Mouse (Mus musculus) midbrain, embryonic 14.5 days (tissue): Measurements from ENCODE around the gene Gm21149. TPM values are rescaled to one million over a fixed set of nuclear protein-coding genes. Genes with fewer than 3 reads are reported as not detected.
"Not testable (repeated sequence)": the region's sequence is repeated elsewhere in the genome, so short reads cannot be mapped to it uniquely, and the experiment has no call there.

Source experiments
- ATAC-seq: fragments of 200-750 bp; cut with Nextera tagmentation; 2 replicates; pipeline ENCODE4 v1.8.0; 2017; ENCODE audit warnings: moderate number of reproducible peaks, moderate library complexity; ENCODE audit not compliant: low FRiP score, low TSS enrichment
- DNase-seq: peaks from one replicate; pipeline ENCODE4 v3.0.0-alpha.2; 2015
- H3K27ac ChIP-seq: fragments of 300-500 bp; sonication (generic); replicated peaks from 2 replicates; pipeline ENCODE4 v1.5.1; 2014; ENCODE audit warnings: mild to moderate bottlenecking, low read depth, low read length, moderate library complexity
- H3K27me3 ChIP-seq: fragments of 300-500 bp; sonication (generic); 2 replicates; pipeline ENCODE4 v1.6.1; 2014; ENCODE audit warnings: low read length, control low read depth, mixed read lengths; ENCODE audit not compliant: control insufficient read depth, insufficient read depth
- H3K36me3 ChIP-seq: fragments of 300-500 bp; sonication (generic); 2 replicates; pipeline ENCODE4 v1.6.1; 2014; ENCODE audit warnings: low read length, control low read depth; ENCODE audit not compliant: control insufficient read depth, insufficient read depth
- H3K4me1 ChIP-seq: fragments of 300-500 bp; sonication (generic); 2 replicates; pipeline ENCODE4 v1.6.1; 2014; ENCODE audit warnings: mild to moderate bottlenecking, antibody characterized with exemption, low read length, control low read depth; ENCODE audit not compliant: control insufficient read depth, insufficient read depth
- H3K4me2 ChIP-seq: fragments of 300-500 bp; sonication (generic); 2 replicates; pipeline ENCODE4 v1.6.1; 2014; ENCODE audit warnings: mild to moderate bottlenecking, low read length, moderate library complexity
- H3K4me3 ChIP-seq: fragments of 300-500 bp; sonication (generic); replicated peaks from 2 replicates; pipeline ENCODE4 v1.5.1; 2014; ENCODE audit warnings: low read depth, low read length
- H3K9ac ChIP-seq: fragments of 300-500 bp; sonication (generic); replicated peaks from 2 replicates; pipeline ENCODE4 v1.6.1; 2014; ENCODE audit warnings: mild to moderate bottlenecking, low read length, moderate library complexity
- H3K9me3 ChIP-seq: fragments of 300-500 bp; sonication (generic); 2 replicates; pipeline ENCODE4 v1.6.1; 2016; ENCODE audit warnings: low read length, control low read depth, mixed read lengths; ENCODE audit not compliant: control insufficient read depth
- WGBS: fragments of 180-500 bp; shearing (Covaris S2); extraction: QIAGEN DNeasy Blood & Tissue Kit; methylation state at CpG from one replicate; pipeline ENCODE4 v1.1.7; 2014; 5-methylcytosine and 5-hydroxymethylcytosine counted together
- polyA plus RNA-seq: library from polyadenylated mRNA; unstranded; fragments of >200 nt; fragmentation: Nextera tagmentation; extraction: Ambion mirVana; gene quantifications from 2 replicates; pipeline ENCODE4 v1.2.1, GENCODE M21; 2014

The Gm21149 gene
- not detected in 2 replicates for polyA plus RNA-seq

DNA sequence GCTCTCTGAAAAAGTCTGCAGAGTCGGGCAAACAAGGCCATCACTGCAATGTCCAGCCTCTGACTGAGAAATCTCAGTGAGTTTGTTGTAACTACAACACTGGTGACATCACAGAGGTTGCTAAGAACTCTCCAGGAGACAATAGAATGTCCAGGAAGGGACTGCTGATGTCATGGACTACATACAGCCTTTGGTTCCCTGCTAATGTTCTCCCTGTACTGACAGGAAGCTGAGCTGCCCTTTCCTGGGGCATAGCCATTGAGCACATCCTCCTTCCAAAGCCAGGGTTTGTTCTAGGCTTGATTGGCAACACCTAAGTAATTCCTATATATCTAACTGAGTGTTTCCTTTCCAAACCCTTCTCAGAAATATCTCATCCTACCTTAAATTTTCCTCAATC is at the start of gene Gm21149:
Gm21149 (minus strand) TSS at position 101 of the 400 bp plus-strand sequence.
- WGBS, result 64% methylated on average over 1 of the region's 1 CpGs
- not testable (repeated sequence) for H3K9ac ChIP-seq, H3K4me2 ChIP-seq, H3K9me3 ChIP-seq, H3K4me1 ChIP-seq, H3K27ac ChIP-seq, H3K27me3 ChIP-seq, H3K4me3 ChIP-seq, DNase-seq, ATAC-seq, H3K36me3 ChIP-seq

DNA sequence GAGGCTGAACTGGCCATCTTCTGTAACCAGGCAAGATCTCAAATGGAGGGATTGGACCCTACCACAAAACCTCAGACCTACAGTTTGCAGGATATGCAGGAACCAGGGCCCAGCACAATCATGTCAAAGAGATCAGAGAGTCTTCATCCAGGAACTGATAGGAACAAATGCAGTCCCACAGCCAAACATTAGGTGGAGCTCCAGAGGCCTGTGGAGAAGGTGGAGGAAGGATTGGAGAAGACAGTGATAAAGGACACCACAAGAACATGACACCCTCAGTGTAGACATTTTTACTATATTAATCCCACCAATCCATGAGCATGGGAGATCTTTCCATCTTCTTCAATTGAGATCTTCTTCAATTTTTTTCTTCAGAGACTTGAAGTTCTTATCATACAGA is 46.1 kb upstream of the Gm21149 start:
- H3K4me3 ChIP-seq, H3K4me2 ChIP-seq, H3K9ac ChIP-seq, DNase-seq, ATAC-seq, H3K27ac ChIP-seq, H3K27me3 ChIP-seq, H3K36me3 ChIP-seq, H3K4me1 ChIP-seq: not testable (repeated sequence)
- peaks cover 11% of the 10 kb centered on the region; the same call in 1 of the 2 replicates for H3K9me3 ChIP-seq

DNA sequence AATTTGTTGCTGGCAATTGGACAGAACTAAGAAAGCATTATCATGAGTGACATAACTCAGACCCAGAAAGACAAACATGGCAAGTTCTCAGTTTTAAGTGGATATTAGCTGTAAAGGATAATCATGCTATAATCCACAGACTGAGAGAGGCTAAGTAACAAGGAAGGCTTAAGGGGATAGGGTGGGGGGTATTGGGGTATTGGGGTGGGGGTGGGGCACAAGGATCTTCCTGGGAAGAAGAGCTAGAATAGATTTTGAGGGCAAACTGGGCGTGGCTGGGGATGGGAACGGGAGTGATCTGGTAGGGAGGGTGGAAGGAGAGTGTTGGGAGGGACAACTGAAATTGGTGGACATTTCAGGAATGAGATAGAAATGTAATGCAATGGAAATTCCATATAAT is 45.7 kb upstream of the Gm21149 start:
- H3K9ac ChIP-seq, DNase-seq, H3K4me3 ChIP-seq, H3K4me1 ChIP-seq, H3K27me3 ChIP-seq, H3K9me3 ChIP-seq, H3K4me2 ChIP-seq, H3K27ac ChIP-seq, H3K36me3 ChIP-seq: not testable (repeated sequence)
- peak; percentile 66; the same call in 1 of the 2 replicates for ATAC-seq
- WGBS, result 40% methylated on average over 2 of the region's 2 CpGs

DNA sequence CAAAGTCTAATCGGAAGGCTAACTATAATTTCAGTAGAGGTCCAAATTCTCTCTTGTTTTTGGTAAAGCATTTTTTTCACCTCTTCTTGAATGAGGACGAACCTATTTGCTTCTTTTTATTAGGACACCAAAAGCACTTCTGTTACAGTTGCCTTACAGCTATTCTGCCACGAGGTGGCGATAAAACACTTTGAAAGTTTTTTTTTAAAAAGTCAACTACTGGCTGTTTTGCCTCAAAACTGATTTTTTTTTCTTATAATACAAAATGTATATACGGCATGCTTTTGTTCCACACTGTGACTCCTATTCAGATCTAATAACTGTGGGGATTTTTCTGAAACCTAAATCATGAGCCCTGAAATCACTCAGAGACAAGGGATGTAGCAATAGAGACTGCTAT is 44.1 kb upstream of the Gm21149 start:
- not testable (repeated sequence) for DNase-seq, H3K27me3 ChIP-seq, H3K27ac ChIP-seq, ATAC-seq, H3K36me3 ChIP-seq, H3K4me1 ChIP-seq, H3K9ac ChIP-seq, H3K4me3 ChIP-seq, H3K4me2 ChIP-seq, H3K9me3 ChIP-seq
- WGBS, result 25% methylated on average over 5 of the region's 5 CpGs

DNA sequence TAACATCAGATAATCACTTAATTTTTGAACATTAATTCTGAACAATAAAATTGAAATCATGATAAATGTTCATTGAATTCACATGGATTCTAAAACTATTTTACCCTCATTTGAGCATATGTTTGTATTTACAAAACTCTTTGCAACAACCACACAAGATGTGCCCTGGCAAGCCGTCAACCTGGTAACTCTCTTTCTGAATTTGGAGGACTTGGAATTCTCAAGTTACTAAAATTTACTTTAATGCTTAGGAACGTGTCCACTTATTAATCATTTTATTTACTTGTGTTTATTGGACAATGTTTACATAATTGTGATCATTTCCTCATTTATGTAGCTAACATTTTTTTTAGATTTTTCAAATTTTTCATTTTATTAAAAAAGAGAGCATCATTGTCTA is 40.8 kb upstream of the Gm21149 start:
- H3K27ac ChIP-seq, H3K4me2 ChIP-seq, H3K4me1 ChIP-seq, H3K27me3 ChIP-seq, DNase-seq, H3K36me3 ChIP-seq, H3K9ac ChIP-seq, H3K9me3 ChIP-seq, H3K4me3 ChIP-seq: not testable (repeated sequence)
- WGBS, result 78% methylated on average over 2 of the region's 2 CpGs
- peak; percentile 57; the same call in 1 of the 2 replicates for ATAC-seq

DNA sequence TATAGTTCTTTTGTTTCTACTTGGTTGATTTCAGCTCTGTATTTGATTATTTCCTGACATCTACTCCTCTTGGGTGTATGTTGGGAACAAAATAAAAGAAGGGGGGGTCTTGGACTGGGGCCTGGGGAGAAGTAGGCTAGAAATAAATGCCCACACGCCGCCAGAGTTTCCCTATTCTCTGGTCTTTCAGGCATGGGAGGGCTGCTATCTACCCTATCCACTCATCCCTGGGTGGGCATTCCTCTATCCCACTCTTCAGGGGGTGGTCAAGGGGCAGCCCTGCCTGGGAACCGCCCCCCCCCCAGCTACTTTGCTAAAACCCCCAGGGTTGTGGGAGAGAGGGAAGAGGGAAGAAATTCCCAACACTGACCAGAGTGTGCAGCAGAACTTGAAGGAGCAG is 35.9 kb upstream of the Gm21149 start:
- peaks cover 26% of the 10 kb centered on the region for H3K9me3 ChIP-seq
- 62% methylated on average over 3 of the region's 3 CpGs for WGBS
- DNase-seq, H3K4me2 ChIP-seq, H3K36me3 ChIP-seq, H3K27me3 ChIP-seq, H3K4me3 ChIP-seq, H3K4me1 ChIP-seq, H3K27ac ChIP-seq, H3K9ac ChIP-seq, ATAC-seq: not testable (repeated sequence)

DNA sequence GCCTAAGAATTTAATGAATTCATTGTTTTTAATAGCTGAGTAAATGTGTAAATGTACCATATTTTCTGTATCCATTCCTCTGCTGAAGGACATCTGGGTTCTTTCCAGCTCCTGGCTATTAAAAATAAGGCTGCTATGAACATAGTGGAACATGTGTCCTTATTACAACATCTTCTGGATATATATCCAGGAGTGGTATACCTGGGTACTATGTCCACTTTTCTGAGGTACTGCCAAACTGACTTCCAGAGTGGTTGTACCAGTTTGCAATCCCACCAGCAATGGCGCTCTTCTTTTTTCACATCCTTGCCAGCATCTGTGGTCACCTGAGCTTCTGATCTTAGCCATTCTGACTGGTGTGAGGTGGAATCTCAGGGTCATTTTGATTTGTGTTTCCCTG is 33.6 kb upstream of the Gm21149 start:
- not testable (repeated sequence) for H3K27me3 ChIP-seq
- peak; percentile 70; the same call in 1 of the 2 replicates for ATAC-seq

DNA sequence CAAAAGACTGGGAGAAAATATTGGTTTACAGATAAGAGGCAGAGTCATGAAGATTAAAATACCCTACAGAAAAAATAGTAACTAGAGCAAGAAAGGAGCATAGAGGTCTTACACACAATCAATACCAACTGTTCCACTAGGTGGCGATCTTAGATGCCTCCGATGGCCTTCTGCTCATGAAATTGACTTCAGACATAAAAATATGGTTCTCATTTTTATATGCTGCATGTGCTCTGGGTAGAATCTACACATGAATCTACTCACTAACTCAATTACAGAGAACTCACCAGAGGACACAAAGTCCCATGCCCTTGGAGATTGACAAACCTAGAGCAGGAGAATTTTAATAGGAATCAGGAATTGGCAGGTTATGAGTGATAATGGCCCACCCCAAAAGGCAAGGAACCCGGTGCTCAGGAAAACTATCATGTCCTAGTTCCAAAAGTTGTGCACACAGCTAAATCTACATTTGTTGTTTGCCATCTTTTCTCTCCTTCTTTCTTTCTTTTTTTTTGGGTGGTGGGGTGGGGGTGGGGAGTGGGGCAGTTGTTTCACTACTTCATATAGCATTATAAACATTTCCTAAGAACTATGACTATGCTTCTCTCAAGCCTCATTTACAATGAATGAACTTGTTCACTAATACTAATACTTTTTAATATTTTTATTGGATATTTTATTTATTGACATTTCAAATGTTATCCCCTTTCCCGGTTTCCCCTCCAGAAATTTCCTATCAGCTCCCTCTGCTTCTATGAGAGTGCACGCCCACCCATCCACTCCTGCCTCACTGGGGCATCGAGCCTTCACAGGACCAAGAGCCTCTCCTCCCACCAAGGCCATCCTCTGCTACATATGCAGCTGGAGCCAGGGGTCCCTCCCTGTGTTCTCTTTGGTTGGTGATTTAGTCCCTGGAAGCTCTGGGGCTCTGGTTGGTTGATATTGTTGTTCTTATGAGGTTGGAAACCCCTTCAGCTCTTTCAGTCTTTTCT is 32.4 kb upstream of the Gm21149 start:
- ATAC-seq, result 0 out of 2 replicates have a peak, but pooled peaks have one; percentile 6
- H3K4me3 ChIP-seq, H3K4me1 ChIP-seq, H3K9ac ChIP-seq, H3K27ac ChIP-seq, H3K36me3 ChIP-seq, DNase-seq, H3K27me3 ChIP-seq, H3K4me2 ChIP-seq: not testable (repeated sequence)
- 62% methylated on average over 6 of the region's 6 CpGs for WGBS
- peaks cover 37% of the 10 kb centered on the region for H3K9me3 ChIP-seq

More for the DNA sequence above, 33.6 kb upstream of the Gm21149 start:
- not testable (repeated sequence) for H3K36me3 ChIP-seq, DNase-seq, H3K4me1 ChIP-seq, H3K27ac ChIP-seq, H3K4me2 ChIP-seq, H3K4me3 ChIP-seq, H3K9ac ChIP-seq
- H3K9me3 ChIP-seq, result peaks cover 37% of the 10 kb centered on the region
- 82% methylated on average over 1 of the region's 1 CpGs for WGBS
